Mouse (Mus musculus): ENCODE data around the gene Hoxc8.

The Hoxc8 gene

DNA sequence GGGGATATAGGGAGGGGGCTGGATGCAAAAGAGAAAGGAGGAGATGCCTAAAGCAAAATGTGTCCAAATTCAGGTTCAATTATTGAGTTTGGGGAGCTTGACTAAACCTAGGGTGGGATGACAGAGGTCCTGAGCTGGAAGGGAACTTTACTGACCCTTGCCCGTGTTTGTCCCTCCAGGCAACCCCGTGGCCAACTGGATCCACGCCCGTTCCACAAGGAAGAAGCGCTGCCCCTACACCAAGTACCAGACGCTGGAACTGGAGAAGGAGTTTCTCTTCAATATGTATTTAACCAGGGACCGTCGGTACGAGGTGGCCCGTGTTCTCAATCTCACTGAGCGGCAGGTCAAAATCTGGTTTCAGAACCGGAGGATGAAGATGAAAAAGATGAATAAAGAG lies 6.7 kb upstream of the Hoxc8 start:
- no peak for DNase-seq (ENCODE audit: low read depth)

DNA sequence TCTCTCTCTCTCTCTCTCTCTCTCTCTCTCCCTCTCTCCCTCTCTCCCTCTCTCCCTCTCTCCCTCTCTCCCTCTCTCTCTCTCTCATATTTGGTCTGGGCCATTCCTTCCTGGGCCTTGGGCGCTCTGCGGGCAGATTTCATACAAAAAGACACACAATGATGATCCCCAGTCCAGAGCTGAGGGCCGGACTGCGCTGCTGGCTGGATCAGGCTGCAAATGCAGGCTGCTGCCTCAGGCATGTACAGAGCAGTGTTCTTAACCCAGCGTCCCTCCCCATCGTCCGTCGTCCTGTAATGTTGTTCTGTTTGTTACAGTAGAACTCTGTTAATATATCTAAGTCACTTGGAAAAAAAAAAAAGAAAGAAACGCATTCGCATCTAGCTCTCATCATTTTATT lies 5.9 kb upstream of the Hoxc8 start:
- DNase-seq (ENCODE audit: low read depth), result no peak

DNA sequence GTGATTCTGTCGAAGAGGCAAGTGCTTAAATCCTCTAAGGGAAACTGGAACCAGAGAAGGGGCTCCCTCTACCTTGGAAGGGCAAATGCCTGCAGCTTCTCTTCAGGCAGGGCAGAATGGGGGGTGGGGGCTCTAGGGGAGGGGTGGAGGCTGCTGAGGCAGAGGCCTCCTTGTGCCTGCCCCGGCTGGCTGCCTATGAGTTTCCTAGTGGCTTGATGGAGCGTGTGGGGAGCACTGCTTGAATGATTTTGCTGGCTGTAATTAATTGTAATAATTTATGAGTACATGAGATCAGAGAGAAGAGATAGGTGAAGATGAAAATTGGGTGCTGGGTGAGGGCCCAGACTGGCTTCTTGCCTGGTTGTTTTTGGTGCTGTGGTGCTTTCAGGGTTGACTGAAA lies 5.5 kb upstream of the Hoxc8 start:
- no peak for DNase-seq (ENCODE audit: low read depth)

DNA sequence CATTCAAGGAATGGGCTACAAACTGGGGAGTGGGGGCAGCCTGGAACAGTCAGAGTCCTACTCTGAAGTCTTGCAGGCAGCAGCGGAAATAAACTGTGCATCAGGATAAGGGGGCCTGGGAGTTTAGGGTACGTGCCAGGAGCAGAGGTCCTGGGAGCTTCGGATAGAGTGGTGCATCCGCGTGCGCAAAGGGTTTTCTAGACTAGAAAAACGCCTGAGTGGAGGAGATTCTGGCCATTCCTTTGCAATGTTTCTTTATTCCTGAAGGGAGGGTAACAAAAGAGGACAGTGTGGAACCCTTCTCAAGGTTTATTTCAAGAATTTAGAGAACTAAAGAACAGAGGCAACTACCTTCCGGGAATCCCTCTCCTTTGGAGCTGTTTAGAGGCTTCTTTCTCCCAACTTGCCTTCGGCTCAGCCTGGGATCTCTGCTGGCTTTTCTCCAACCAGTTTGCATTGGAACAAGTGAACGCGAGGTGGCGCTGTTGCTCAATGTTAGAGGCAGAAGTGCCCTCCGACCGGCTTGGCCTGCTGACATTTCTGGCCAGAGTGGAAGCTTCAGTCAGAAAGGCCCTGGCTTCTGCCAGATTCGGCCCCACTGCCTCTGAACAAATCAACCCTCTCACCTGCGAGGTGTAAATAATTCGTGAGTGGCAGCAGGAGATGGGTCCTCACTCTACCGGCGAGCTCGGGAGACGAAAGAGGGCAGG lies 3.1 kb upstream of the Hoxc8 start:
- peak; percentile 90 for DNase-seq (ENCODE audit: low read depth)

- no peak for DNase-seq (ENCODE audit: low read depth)
These were observed 2.3 kb upstream of the Hoxc8 start for GRCm38 (mm10) chr15:102988078-102988477.

- no peak for DNase-seq (ENCODE audit: low read depth)
These were observed 1.4 kb downstream of the Hoxc8 start for GRCm38 (mm10) chr15:102991782-102992181.

- DNase-seq (ENCODE audit: low read depth), result no peak
These were observed 1.8 kb downstream of the Hoxc8 start for GRCm38 (mm10) chr15:102992206-102992605.

GRCm38 (mm10) chr15:102992863-102993262 lies 2.5 kb downstream of the Hoxc8 start:
- DNase-seq (ENCODE audit: low read depth), result no peak

- no peak for DNase-seq (ENCODE audit: low read depth)
These were observed 6.1 kb downstream of the Hoxc8 start for GRCm38 (mm10) chr15:102996548-102996947.

DNA sequence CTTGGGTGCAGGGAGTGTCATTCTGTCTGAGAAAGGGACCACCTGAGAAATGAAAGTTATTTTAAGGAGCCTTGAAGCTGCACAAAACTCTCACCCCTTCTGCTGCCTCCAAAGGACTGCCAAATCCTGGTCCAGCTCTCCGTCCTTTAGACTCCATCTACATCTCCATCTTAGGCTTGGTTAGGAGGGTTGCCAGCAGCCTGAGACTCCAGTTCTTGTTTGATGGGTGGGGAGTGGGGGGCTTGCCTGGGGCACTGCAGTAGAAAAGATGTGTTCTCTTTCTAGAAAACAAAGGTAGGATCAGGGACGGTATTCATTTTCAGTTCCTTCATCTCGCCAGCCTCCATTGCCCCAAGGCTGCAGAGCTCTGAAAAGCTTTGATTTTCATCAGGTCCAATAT lies 7.0 kb downstream of the Hoxc8 start:
- DNase-seq (ENCODE audit: low read depth), result no peak

DNA sequence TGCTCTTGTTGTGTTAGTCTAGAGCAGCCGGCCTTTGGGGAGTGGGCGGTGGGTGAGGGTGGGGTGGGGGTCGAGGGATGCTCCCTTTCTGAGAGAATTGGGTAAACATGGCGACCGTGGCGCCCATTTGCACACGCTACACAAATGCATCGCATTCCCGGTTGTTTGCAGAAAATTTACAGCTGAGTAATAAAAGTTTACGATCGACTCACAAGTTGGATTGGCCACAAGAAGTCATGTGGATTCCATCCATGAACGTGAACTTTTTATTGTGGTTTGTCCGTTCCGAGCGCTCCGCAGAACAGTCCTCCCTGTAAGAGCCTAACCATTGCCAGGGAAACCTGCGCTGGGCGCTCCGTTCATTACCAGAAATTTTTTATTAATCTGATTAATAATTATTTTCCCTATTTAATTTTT lies 7.5 kb downstream of the Hoxc8 start, which contains the start of gene Hoxc6:
Gene Hoxc6, plus strand, starts transcription at position 319 of the 417 bp plus-strand sequence.
- DNase-seq (ENCODE audit: low read depth), result no peak

DNA sequence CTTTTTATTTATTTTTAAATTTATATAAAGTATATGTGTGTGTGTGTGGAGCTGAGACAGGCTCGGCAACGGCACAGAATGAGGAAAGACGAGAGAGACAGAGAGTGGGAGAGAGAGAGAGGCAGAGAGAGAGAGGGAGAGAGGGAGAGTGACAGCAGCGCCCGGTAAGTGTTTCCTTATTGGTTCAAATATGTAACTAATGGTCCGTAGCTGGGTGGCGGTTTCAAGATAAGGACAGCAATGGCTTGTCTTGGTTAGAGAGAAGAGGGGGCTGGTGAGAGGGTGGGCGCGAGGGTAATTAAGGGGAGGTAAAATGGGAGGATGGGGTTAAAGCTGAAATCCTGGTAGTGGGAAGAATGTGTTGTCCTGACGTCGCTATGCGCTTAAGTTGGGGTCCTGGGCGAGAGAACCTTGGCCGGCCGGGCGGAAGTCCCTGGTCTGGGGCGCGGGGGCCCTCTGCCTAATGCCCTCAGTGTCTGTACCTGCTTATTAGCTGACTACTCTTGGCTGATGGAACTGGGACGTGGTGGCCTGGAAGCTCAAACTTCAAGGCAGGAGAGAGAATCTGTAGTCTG lies 8.3 kb downstream of the Hoxc8 start:
- no peak for DNase-seq (ENCODE audit: low read depth)

DNA sequence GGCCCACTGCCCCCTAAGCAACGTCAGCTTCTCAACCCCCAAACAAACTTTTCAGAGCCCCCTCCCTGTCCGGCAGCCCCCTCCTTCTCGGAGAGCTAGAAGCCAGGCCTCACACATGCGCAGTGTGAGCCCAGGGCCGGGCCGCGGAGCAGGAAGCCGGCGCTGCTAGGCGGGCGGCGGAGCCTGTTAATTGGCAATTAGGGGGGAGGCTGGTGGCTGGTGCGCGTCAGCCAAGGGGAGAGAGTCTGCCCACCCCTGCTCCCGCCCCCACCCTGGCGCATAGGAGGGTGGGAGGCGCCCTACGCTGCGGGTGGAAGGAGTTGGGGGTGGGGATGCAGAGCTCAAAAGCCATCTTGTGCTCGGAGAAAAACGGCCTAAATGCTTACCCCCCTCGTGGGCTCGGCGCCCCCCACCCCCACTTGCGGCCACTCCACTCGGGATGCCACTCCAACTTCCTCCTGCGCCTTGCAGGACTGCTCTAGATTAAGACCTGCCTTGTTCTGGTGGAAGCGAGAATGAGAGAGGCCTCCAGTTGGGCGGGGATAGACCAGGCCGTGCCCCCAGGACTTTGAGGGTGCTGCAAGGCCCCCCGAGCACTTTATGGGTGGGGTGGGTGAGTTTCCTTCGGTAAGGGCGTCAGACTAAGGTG lies 8.9 kb downstream of the Hoxc8 start:
- peak; percentile 72 for DNase-seq (ENCODE audit: low read depth)

DNA sequence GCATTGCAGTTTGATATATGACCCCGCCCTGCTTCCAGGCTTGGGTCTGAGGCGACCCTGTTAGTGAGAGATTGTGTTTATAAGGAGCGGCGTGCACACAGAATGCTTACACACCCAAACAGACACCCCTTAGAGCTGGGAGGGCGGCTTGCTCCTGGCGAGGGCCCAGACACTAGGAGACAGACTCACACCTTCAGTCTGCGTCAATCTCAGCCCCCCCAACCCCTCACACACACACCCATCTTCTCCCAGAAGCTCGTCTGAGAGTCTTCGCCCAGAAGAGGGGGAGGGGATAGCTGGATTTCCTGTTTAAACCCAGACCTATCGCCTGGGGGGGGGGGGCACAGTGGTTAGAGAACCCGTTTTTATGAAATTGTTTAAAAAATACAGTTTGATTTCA lies 9.5 kb downstream of the Hoxc8 start:
- no peak for DNase-seq (ENCODE audit: low read depth)

DNA sequence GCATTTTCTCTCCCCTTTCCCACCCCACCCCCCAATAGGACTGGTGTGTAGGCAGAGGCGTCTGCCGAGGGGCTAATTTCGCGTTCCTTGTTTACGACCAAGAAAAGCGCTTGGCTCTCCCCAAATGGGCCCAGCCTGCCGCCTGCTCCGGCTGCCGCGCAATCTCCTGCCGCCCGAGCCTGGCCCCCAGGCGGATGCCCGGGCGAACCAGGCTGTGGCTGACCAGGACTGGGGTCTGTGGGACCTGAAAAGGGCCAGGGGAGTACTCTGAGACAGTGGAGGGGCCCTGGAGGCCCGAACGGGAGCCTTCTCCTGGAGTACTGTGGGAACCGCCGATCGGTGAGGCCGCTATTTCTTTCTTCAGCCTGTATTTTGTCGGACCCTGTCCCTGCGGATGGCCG lies 10.1 kb downstream of the Hoxc8 start:
- DNase-seq (ENCODE audit: low read depth), result no peak

- DNase-seq (ENCODE audit: low read depth), result no peak
These were observed 11.0 kb downstream of the Hoxc8 start for GRCm38 (mm10) chr15:103001370-103001769.

GRCm38 (mm10) chr15:103002156-103002555 lies 11.7 kb downstream of the Hoxc8 start:
- DNase-seq (ENCODE audit: low read depth), result no peak

- DNase-seq (ENCODE audit: low read depth), result no peak
These were observed 12.5 kb downstream of the Hoxc8 start for GRCm38 (mm10) chr15:103002821-103003448.

DNA sequence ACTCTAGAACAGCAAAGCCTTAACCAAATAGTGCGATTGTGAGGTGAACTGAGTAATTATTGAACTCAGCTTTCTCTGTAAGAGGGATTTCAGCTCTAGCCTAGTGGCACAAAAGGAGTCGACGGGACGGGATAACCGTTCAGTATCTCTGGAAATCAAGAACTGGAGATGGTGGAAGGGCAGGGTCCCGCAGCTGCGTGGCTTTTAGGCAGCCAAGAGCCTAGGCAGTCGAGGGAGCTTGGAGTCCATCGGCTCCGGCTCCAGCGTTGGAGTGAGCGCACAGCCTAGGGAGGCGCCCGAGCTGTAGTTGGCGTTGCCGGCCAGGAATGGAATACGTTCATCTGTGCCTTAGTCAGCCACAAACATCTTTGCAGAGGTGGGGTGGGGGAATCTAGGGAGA lies 14.9 kb downstream of the Hoxc8 start:
- no peak for DNase-seq (ENCODE audit: low read depth)

GRCm38 (mm10) chr15:103005797-103006196 lies 15.4 kb downstream of the Hoxc8 start:
- DNase-seq (ENCODE audit: low read depth), result no peak

DNA sequence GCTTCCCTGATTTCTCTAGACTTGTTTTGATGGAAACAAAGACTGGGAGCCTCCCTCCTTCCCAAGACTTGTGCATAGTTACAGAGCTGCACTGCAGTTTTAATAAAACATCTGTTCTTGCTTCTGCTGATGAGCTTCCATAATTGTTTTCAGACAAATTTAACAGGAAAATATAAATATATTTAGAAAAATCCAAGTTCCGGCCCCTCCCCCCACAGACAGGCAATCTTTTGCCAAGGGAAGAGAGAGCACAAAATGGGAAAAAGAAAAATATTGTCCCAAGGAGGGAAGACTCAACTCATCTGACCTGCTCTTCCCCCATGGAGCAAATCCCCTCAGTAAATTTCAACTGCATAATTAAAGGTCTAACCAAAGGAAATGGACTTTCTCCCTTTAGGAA lies 15.9 kb downstream of the Hoxc8 start:
- DNase-seq (ENCODE audit: low read depth), result no peak

DNA sequence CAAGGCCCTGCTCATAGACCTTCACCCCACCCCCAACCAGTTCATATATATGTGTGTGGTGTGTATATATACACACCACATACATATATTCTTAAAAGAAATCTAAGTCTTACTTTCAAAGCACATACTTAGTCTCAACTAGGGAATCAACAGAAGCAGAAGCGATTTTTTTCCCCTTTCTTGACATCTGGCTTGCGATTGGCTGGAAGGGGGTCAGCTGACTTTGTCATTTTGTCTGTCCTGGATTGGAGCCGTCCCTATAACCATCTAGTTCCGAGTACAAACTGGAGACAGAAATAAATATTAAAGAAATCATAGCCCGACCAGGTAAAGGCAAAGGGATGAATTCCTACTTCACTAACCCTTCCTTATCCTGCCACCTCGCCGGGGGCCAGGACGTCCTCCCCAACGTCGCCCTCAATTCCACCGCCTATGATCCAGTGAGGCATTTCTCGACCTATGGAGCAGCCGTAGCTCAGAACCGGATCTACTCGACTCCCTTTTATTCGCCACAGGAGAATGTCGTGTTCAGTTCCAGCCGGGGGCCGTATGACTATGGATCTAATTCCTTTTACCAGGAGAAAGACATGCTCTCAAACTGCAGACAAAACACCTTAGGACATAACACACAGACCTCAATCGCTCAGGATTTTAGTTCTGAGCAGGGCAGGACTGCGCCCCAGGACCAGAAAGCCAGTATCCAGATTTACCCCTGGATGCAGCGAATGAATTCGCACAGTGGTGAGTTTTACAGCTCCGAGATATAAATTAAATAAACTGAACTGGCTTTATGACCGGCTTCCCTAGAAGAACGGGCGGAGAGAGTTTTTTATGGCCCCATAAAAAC lies 19.1 kb downstream of the Hoxc8 start:
- no peak for DNase-seq (ENCODE audit: low read depth)
